Mouse (Mus musculus): ENCODE results near the gene Slc9a8. TPM values are rescaled to one million over a fixed set of nuclear protein-coding genes. Genes with fewer than 3 reads are reported as not detected.

The Slc9a8 gene
- polyA plus RNA-seq, 1 experiment from 2014 or later, result 20.9 TPM

DNA sequence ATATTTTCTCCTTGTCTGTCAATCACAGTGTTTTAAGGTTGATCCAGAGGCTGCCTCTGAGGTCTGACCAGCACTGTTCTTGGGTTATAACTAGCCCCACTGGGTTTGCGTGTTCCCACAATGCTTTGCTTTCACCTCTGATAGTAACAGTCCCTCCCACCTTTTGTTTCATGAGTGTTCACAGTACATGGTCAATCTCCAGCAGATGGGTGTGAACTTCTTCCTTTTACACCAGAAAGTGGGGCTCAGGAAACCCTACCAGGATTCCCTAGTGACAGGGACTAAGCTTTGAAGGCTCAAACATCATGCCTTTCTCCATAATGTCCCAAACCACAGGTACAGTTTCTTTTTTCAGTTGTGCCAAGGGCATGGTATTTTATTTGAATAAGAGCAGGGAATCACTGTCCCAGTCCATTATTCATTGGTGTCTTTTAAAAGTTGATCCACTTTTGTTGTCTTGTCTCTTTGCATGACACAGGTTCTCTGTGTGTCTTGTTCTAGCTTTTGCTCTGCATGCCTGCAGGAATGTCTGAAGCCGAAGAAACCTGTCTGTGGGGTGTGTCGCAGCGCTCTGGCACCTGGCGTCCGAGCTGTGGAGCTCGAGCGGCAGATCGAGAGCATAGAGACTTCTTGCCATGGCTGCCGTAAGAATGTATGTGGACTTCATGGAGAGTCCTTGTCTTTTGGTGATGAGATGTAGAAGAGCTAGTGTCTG lies 85.2 kb downstream of the Slc9a8 start:
- H3K9ac ChIP-seq, result no peak overlapping the region; the same call in 1 of the 2 replicates
- peaks cover 37% of the 10 kb centered on the region for H3K4me1 ChIP-seq (replicated peaks)
- no peak overlapping the region for H3K4me3 ChIP-seq
- no peaks in the 10 kb centered on the region for H3K27me3 ChIP-seq
- H3K27ac ChIP-seq (replicated peaks), result no peak overlapping the region
- WGBS, result 97% methylated on average over 10 of the region's 10 CpGs
- H3K36me3 ChIP-seq, result peaks cover 31% of the 10 kb centered on the region
- H3K4me2 ChIP-seq, result no peak overlapping the region
- no peak for ATAC-seq (ENCODE audit: low FRiP score, low read depth)
- no peaks in the 10 kb centered on the region for H3K9me3 ChIP-seq

GRCm38 (mm10) chr2:167507719-167508385 lies 86.3 kb downstream of the Slc9a8 start:
- Histone ChIP-seq H3K4me3 (no peak overlapping the region), H3K4me1 (replicated peaks) (peaks cover 33% of the 10 kb centered on the region), H3K27ac (replicated peaks) (no peak overlapping the region), H3K27me3 (no peaks in the 10 kb centered on the region), H3K36me3 (peaks cover 43% of the 10 kb centered on the region), H3K9me3 (no peaks in the 10 kb centered on the region), H3K4me2 (no peak overlapping the region), H3K9ac (no peak overlapping the region)
- WGBS, result 96% methylated on average over 3 of the region's 3 CpGs
- no peak for ATAC-seq (ENCODE audit: low FRiP score, low read depth)

DNA sequence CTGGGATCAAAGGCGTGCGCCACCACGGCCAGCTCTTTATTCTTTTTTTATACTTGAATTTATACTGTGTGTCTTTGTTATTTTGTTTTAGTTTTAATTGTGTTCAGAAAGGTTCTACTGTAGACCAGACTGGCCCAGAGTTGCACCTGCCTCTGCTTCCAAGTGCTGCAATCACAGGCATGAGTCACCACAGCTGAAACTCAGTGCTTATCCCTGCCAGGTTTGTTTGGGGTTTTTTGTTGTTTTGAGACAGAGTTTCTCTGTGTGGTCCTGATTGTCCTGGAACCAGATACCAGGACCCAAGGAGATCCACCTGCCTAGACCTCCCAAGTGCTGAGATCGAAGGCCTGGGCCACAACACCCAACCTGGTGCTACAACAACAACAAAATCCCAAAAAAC lies 87.1 kb downstream of the Slc9a8 start:
- ATAC-seq (ENCODE audit: low FRiP score, low read depth), result no peak
- Histone ChIP-seq H3K27ac (replicated peaks) (no peak overlapping the region), H3K4me2 (no peak overlapping the region), H3K9me3 (no peaks in the 10 kb centered on the region), H3K4me3 (no peak overlapping the region), H3K36me3 (peaks cover 49% of the 10 kb centered on the region), H3K4me1 (replicated peaks) (peaks cover 31% of the 10 kb centered on the region), H3K27me3 (no peaks in the 10 kb centered on the region), H3K9ac (no peak overlapping the region)
- WGBS, result 97% methylated on average over 4 of the region's 4 CpGs

- Histone ChIP-seq H3K36me3 (peaks cover 69% of the 10 kb centered on the region), H3K9ac (no peak overlapping the region), H3K27me3 (no peaks in the 10 kb centered on the region), H3K4me1 (replicated peaks) (peaks cover 16% of the 10 kb centered on the region), H3K4me3 (no peak overlapping the region), H3K4me2 (no peak overlapping the region), H3K27ac (replicated peaks) (no peak overlapping the region), H3K9me3 (no peaks in the 10 kb centered on the region)
- 90% methylated on average over 3 of the region's 3 CpGs for WGBS
- ATAC-seq (ENCODE audit: low FRiP score, low read depth), result no peak
Observed at GRCm38 (mm10) chr2:167510485-167510884, 89.0 kb downstream of the Slc9a8 start.

DNA sequence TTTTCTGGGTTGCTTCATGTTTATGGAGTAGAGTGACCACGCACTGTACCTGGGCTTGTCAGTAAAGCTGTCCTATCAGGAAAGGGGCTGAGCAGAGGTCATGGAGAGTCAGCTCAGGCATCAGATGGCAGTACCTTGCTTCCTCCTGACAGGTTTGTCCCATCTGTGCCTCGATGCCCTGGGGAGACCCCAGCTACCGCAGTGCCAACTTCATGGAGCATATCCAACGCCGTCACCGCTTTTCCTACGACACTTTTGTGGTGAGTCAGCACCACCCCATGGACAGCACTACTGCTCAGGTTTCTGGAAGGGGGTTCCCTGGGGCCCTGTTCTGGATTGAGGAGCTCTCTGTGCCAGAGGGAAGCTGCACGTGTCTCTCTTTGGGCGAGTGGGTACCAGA lies 90.9 kb downstream of the Slc9a8 start:
- no peak overlapping the region for H3K27ac ChIP-seq (replicated peaks)
- no peak overlapping the region for H3K4me3 ChIP-seq
- H3K4me1 ChIP-seq (replicated peaks), result no peaks in the 10 kb centered on the region
- WGBS, result 84% methylated on average over 9 of the region's 9 CpGs
- H3K36me3 ChIP-seq, result peaks cover 79% of the 10 kb centered on the region
- H3K4me2 ChIP-seq, result no peak overlapping the region
- H3K9ac ChIP-seq, result no peak overlapping the region
- H3K27me3 ChIP-seq, result no peaks in the 10 kb centered on the region
- H3K9me3 ChIP-seq, result no peaks in the 10 kb centered on the region
- no peak for ATAC-seq (ENCODE audit: low FRiP score, low read depth)

- ATAC-seq (ENCODE audit: low FRiP score, low read depth), result no peak
- H3K36me3 ChIP-seq, result peaks cover 85% of the 10 kb centered on the region
- H3K27me3 ChIP-seq, result no peaks in the 10 kb centered on the region
- H3K4me1 ChIP-seq (replicated peaks), result no peaks in the 10 kb centered on the region
- WGBS, result 91% methylated on average over 5 of the region's 5 CpGs
- H3K4me2 ChIP-seq, result no peak overlapping the region
- H3K9ac ChIP-seq, result no peak overlapping the region
- H3K27ac ChIP-seq (replicated peaks), result no peak overlapping the region
- H3K4me3 ChIP-seq, result no peak overlapping the region
- no peaks in the 10 kb centered on the region for H3K9me3 ChIP-seq
Observed at GRCm38 (mm10) chr2:167512970-167513369, 91.5 kb downstream of the Slc9a8 start.

GRCm38 (mm10) chr2:167514641-167515040 lies 93.1 kb downstream of the Slc9a8 start:
- Histone ChIP-seq H3K4me3 (no peak overlapping the region), H3K4me2 (no peak overlapping the region), H3K27me3 (no peaks in the 10 kb centered on the region), H3K36me3 (peaks cover 77% of the 10 kb centered on the region), H3K9ac (no peak overlapping the region), H3K27ac (replicated peaks) (no peak overlapping the region), H3K4me1 (replicated peaks) (no peaks in the 10 kb centered on the region), H3K9me3 (no peaks in the 10 kb centered on the region)
- 94% methylated on average over 4 of the region's 4 CpGs for WGBS
- no peak for ATAC-seq (ENCODE audit: low FRiP score, low read depth)

DNA sequence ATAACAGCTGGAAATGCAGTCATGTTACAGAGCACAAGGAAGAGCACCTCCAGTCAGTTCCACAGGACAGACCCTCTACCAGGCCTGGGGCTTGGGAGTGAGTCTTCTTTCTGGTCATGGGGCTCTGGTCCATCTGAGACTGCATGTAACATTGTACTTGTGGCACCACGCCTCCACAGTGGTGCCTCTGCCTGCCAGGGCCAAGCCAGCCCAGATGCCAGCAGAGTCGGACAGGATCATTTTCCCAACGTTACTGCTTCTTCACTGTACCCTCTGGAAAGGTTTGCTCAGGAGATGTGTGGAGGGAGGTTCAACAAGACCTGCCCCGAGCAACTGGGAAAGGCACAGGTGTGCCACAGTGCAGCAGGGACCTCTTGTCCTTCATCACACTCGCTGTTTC lies 94.2 kb downstream of the Slc9a8 start:
- WGBS, result 94% methylated on average over 5 of the region's 5 CpGs
- peaks cover 74% of the 10 kb centered on the region for H3K36me3 ChIP-seq
- no peak overlapping the region for H3K4me3 ChIP-seq
- H3K4me1 ChIP-seq (replicated peaks), result no peaks in the 10 kb centered on the region
- H3K4me2 ChIP-seq, result no peak overlapping the region
- H3K9me3 ChIP-seq, result no peaks in the 10 kb centered on the region
- ATAC-seq (ENCODE audit: low FRiP score, low read depth), result no peak
- no peak overlapping the region for H3K27ac ChIP-seq (replicated peaks)
- H3K27me3 ChIP-seq, result no peaks in the 10 kb centered on the region
- H3K9ac ChIP-seq, result no peak overlapping the region

GRCm38 (mm10) chr2:167519606-167520252 lies 98.2 kb downstream of the Slc9a8 start:
- Histone ChIP-seq H3K4me2 (no peak overlapping the region), H3K27me3 (no peaks in the 10 kb centered on the region), H3K36me3 (peaks cover 35% of the 10 kb centered on the region), H3K9me3 (no peaks in the 10 kb centered on the region), H3K9ac (no peak overlapping the region), H3K4me1 (replicated peaks) (no peaks in the 10 kb centered on the region), H3K27ac (replicated peaks) (no peak overlapping the region), H3K4me3 (no peak overlapping the region)
- no peak for ATAC-seq (ENCODE audit: low FRiP score, low read depth)
- WGBS, result 83% methylated on average over 5 of the region's 5 CpGs

Other genes starting within 250 kb of the Slc9a8 start
- 3.4 and 3.8 TPM in 2 replicates for gene Kcnb1, start 231.6 kb upstream of the Slc9a8 start, polyA plus RNA-seq (2015; fragmentation: Nextera tagmentation; extraction: Ambion mirVana)
- gene Ptgis, start 181.1 kb upstream of the Slc9a8 start, polyA plus RNA-seq (2015; fragmentation: Nextera tagmentation; extraction: Ambion mirVana), result 3.6 and 3.8 TPM in 2 replicates
- 31.5 and 34.2 TPM in 2 replicates for gene B4galt5, start 72.5 kb upstream of the Slc9a8 start, polyA plus RNA-seq (2015; fragmentation: Nextera tagmentation; extraction: Ambion mirVana)
- 112 and 115 TPM in 2 replicates for gene Rnf114, start 70.9 kb downstream of the Slc9a8 start, polyA plus RNA-seq (2015; fragmentation: Nextera tagmentation; extraction: Ambion mirVana)
- 30.7 and 33.4 TPM in 2 replicates for gene Spata2, start 71.2 kb downstream of the Slc9a8 start, polyA plus RNA-seq (2015; fragmentation: Nextera tagmentation; extraction: Ambion mirVana)
- 5.9 and 6.6 TPM in 2 replicates for gene Snai1, start 116.5 kb downstream of the Slc9a8 start, polyA plus RNA-seq (2015; fragmentation: Nextera tagmentation; extraction: Ambion mirVana)
- gene Ube2v1, start 210.4 kb downstream of the Slc9a8 start, polyA plus RNA-seq (2015; fragmentation: Nextera tagmentation; extraction: Ambion mirVana), result 334 and 356 TPM in 2 replicates
- 8.6 and 11.5 TPM in 2 replicates for gene Gm20431, start 239.8 kb downstream of the Slc9a8 start, polyA plus RNA-seq (2015; fragmentation: Nextera tagmentation; extraction: Ambion mirVana)